In genomic region chr15:79687646-79688267, GRCm38 (mm10) we compare ENCODE assay signal across 8 mouse cellular contexts. TPM values are rescaled to one million over a fixed set of nuclear protein-coding genes. Genes with fewer than 3 reads are reported as not detected.
DNase-seq lines count a peak whose midpoint lies in the region; ATAC-seq and TF ChIP-seq lines count a peak whose summit lies in the region.

TSS of gene Josd1 (minus strand) at chr15:79687919.

- WGBS in hindbrain, embryonic 10.5 days, result under 1% methylated on average over 72 of the region's 72 CpGs
- WGBS in lung, postnatal 0 days, result 2% methylated on average over 71 of the region's 72 CpGs

- H3K4me3 ChIP-seq in hindbrain, embryonic 10.5 days, result peak within 1 kb of the TSS; percentile 97
- peak within 1 kb of the TSS; percentile 63 for H3K4me3 ChIP-seq in lung, postnatal 0 days (ENCODE audit: low read depth, low read length)

- peak; percentile 91 for DNase-seq in MEL-GATA-1-ER (ENCODE audit: extremely low read depth, low read depth)
- peak; percentile 98 for DNase-seq in cerebellum, adult 8-10 months
- DNase-seq in hindbrain, embryonic 10.5 days (ENCODE audit: low spot score), result peak; percentile 95
- peak; percentile 92 for DNase-seq in layer of hippocampus, adult 9-11 months
- DNase-seq in lung, postnatal 0 days (ENCODE audit: low spot score), result peak; percentile 95
- DNase-seq in ovary, postnatal 14 days (ENCODE audit: low spot score), result peak; percentile 97
- peak; percentile 98 for DNase-seq in thymus, postnatal 14 days

- H3K4me2 ChIP-seq in lung, postnatal 0 days (replicated peaks; ENCODE audit: low read depth, low read length), result peak within 1 kb of the TSS; percentile 66

- H3K36me3 ChIP-seq in hindbrain, embryonic 10.5 days, result 0 out of 2 replicates have a peak, but pooled peaks cover 8% of the 10 kb centered on the region
- no peaks in the 10 kb centered on the region for H3K36me3 ChIP-seq in lung, postnatal 0 days (ENCODE audit: insufficient read depth, low read length)

- H3K4me1 ChIP-seq in hindbrain, embryonic 10.5 days (replicated peaks), result peaks cover 84% of the 10 kb centered on the region
- peaks cover 30% of the 10 kb centered on the region for H3K4me1 ChIP-seq in lung, postnatal 0 days (ENCODE audit: insufficient read depth, low read depth, low read length)

- no peaks in the 10 kb centered on the region for H3K27me3 ChIP-seq in hindbrain, embryonic 10.5 days (ENCODE audit: insufficient read depth, poor library complexity, severe bottlenecking)
- H3K27me3 ChIP-seq in lung, postnatal 0 days (replicated peaks; ENCODE audit: insufficient read depth, low read length), result no peaks in the 10 kb centered on the region

- H3K9ac ChIP-seq in lung, postnatal 0 days (replicated peaks; ENCODE audit: low read depth), result peak within 1 kb of the TSS; percentile 58

- no peak for TF ChIP-seq EP300 in lung, postnatal 0 days (IDR thresholded peaks at IDR 0.05)

- ATAC-seq in frontal cortex, adult (ENCODE audit: low TSS enrichment), result peak; percentile 41
- peak; percentile 72 for ATAC-seq in lung, postnatal 0 days

- H3K27ac ChIP-seq in hindbrain, embryonic 10.5 days, result peak within 1 kb of the TSS; percentile 96
- H3K27ac ChIP-seq in lung, postnatal 0 days (ENCODE audit: low read length), result peak within 1 kb of the TSS; percentile 98

- no peaks in the 10 kb centered on the region for H3K9me3 ChIP-seq in hindbrain, embryonic 10.5 days
- no peaks in the 10 kb centered on the region for H3K9me3 ChIP-seq in lung, postnatal 0 days (ENCODE audit: low read length)

- no peak; the same call in 1 of the 2 replicates for TF ChIP-seq CTCF in lung, postnatal 0 days (IDR thresholded peaks at IDR 0.05)

RNA-seq across cellular contexts. Expression of gene Josd1, which starts in this region (rescaled TPM):
- polyA plus RNA-seq in hindbrain, embryonic 10.5 days (2016; fragmentation: Nextera tagmentation; extraction: Ambion mirVana), result 18.6 and 20.7 TPM in 2 replicates
- 12.7 and 13.9 TPM in 2 replicates for polyA plus RNA-seq in lung, postnatal 0 days (2015; fragmentation: Nextera tagmentation; extraction: Ambion mirVana)

Comparison
In these comparisons a context has a peak if more than half of its experiments do, and no peak if none do; other contexts are left out.
1. Peak in every context shown above with its lines: DNase-seq, ATAC-seq, H3K4me3 ChIP-seq and H3K27ac ChIP-seq.